Mouse (Mus musculus): ENCODE data around the gene Lrr1.

Lrr1 gene

GRCm38 (mm10) chr12:69198985-69199384, 30.4 kb downstream of the Lrr1 start:
- no peak for DNase-seq (ENCODE audit: low spot score)

GRCm38 (mm10) chr12:69204052-69204833, 35.6 kb downstream of the Lrr1 start, which contains the start of gene Gm49384:
Gm49384 (minus strand) TSS chr12:69204267.
- no peak for DNase-seq (ENCODE audit: low spot score)

- no peak for DNase-seq (ENCODE audit: low spot score)
Observed at GRCm38 (mm10) chr12:69207396-69207795, 38.8 kb downstream of the Lrr1 start.

- DNase-seq (ENCODE audit: low spot score) = no peak
Observed at GRCm38 (mm10) chr12:69207926-69208325, 39.3 kb downstream of the Lrr1 start.

GRCm38 (mm10) chr12:69208520-69208919, 39.9 kb downstream of the Lrr1 start:
- DNase-seq (ENCODE audit: low spot score) = no peak

GRCm38 (mm10) chr12:69210056-69210979, 41.7 kb downstream of the Lrr1 start:
- DNase-seq (ENCODE audit: low spot score) = no peak

- DNase-seq (ENCODE audit: low spot score) = no peak
Observed at GRCm38 (mm10) chr12:69211057-69211456, 42.4 kb downstream of the Lrr1 start.

- DNase-seq (ENCODE audit: low spot score) = no peak
Observed at GRCm38 (mm10) chr12:69213186-69213777, 44.7 kb downstream of the Lrr1 start.

GRCm38 (mm10) chr12:69214393-69214792, 45.8 kb downstream of the Lrr1 start:
- no peak for DNase-seq (ENCODE audit: low spot score)

- peak; percentile 76 for DNase-seq (ENCODE audit: low spot score)
Observed at GRCm38 (mm10) chr12:69215000-69215785, 46.6 kb downstream of the Lrr1 start.

GRCm38 (mm10) chr12:69216587-69216986, 48.0 kb downstream of the Lrr1 start:
- DNase-seq (ENCODE audit: low spot score) = no peak

- DNase-seq (ENCODE audit: low spot score) = no peak
Observed at GRCm38 (mm10) chr12:69220613-69221277, 52.1 kb downstream of the Lrr1 start.

GRCm38 (mm10) chr12:69227776-69228466, 59.3 kb downstream of the Lrr1 start, which contains the start of gene Pole2:
Pole2 (minus strand) TSS chr12:69228195.
- DNase-seq (ENCODE audit: low spot score) = peak; percentile 90

Measured in urinary bladder, postnatal 14 days (tissue).